24 mouse cellular contexts compared by ENCODE assay signal in genomic region chr9:53947463-53947862, GRCm38 (mm10). TPM values are rescaled to one million over a fixed set of nuclear protein-coding genes. Genes with fewer than 3 reads are reported as not detected.
DNase-seq lines count a peak whose midpoint lies in the region; ATAC-seq and TF ChIP-seq lines count a peak whose summit lies in the region.
"Had no signal": no experiment of that assay in that cellular context is flagged by ENCODE, and none has a peak within 500 bp of the region (broad histone marks: within the 10 kb centered on the region; RNA-seq: fewer than 3 reads in every experiment).

No protein-coding gene starts in this region.

- no peaks in the 10 kb centered on the region for H3K4me1 ChIP-seq in forebrain, postnatal 0 days (ENCODE audit: insufficient read depth)
- H3K4me1 ChIP-seq in forebrain, embryonic 15.5 days: no peaks in the 10 kb centered on the region
- H3K4me1 ChIP-seq: forebrain, embryonic 10.5 days; heart, embryonic 10.5 days; liver, embryonic 15.5 days had no signal

- no peaks in the 10 kb centered on the region for H3K9me3 ChIP-seq in forebrain, postnatal 0 days (ENCODE audit: low read length)
- no peaks in the 10 kb centered on the region for H3K9me3 ChIP-seq in forebrain, embryonic 15.5 days
- H3K9me3 ChIP-seq: forebrain, embryonic 10.5 days; heart, embryonic 10.5 days; liver, embryonic 15.5 days had no signal

- no peak overlapping the region for H3K4me2 ChIP-seq in forebrain, postnatal 0 days (ENCODE audit: low read depth)
- no peak overlapping the region for H3K4me2 ChIP-seq in forebrain, embryonic 15.5 days (replicated peaks)
- H3K4me2 ChIP-seq: liver, embryonic 15.5 days; midbrain, embryonic 11.5 days had no signal

- DNase-seq in forebrain, postnatal 0 days: no peak
- no peak for DNase-seq in layer of hippocampus, adult 2 months (ENCODE audit: low spot score in 2 of 2)
- DNase-seq in layer of hippocampus, adult 9-11 months: no peak
- DNase-seq in 416B (ENCODE audit: low read depth) (peak; percentile 11), Patski (ENCODE audit: low read depth, low spot score) (no peak)
- DNase-seq in right cerebral cortex, postnatal 36 days (ENCODE audit: low spot score in 2 of 2): no peak
- DNase-seq in cerebellum, postnatal 25 days: no peak
- DNase-seq: cerebellum, adult 11-12 months; cerebellum, postnatal 10 days; gastrocnemius, adult 2 months; kidney, adult 8-10 months; kidney, postnatal 14 days; lung, postnatal 14 days; thymus, postnatal 14 days had no signal

- H3K27ac ChIP-seq in forebrain, postnatal 0 days (ENCODE audit: low read depth, low read length): no peak overlapping the region
- H3K27ac ChIP-seq in forebrain, embryonic 15.5 days (replicated peaks): no peak overlapping the region
- peak overlapping the region; percentile 77; the same call in 1 of the 2 replicates for H3K27ac ChIP-seq in layer of hippocampus, adult 2 months
- H3K27ac ChIP-seq: forebrain, embryonic 10.5 days; gastrocnemius, adult 2 months; heart, embryonic 10.5 days; liver, embryonic 15.5 days had no signal

- POLR2A ChIA-PET in Patski (lab: Charles Lee): no interaction called here

- TF ChIP-seq CTCF in forebrain, postnatal 0 days (IDR thresholded peaks at IDR 0.05; ENCODE audit: low read depth): 0 out of 2 replicates have a peak, but pooled peaks have one; percentile 8
- peak; percentile 51 for TF ChIP-seq CTCF in layer of hippocampus, adult 2 months (conservative IDR thresholded peaks at IDR 0.05)
- peak; percentile 35 for TF ChIP-seq CTCF in Patski (IDR thresholded peaks at IDR 0.05)

- no peak overlapping the region for H3K9ac ChIP-seq in forebrain, postnatal 0 days
- no peak overlapping the region for H3K9ac ChIP-seq in forebrain, embryonic 15.5 days (replicated peaks)
- H3K9ac ChIP-seq: liver, embryonic 15.5 days had no signal

- H3K27me3 ChIP-seq in forebrain, postnatal 0 days (ENCODE audit: insufficient read depth, low read length): no peaks in the 10 kb centered on the region
- H3K27me3 ChIP-seq in forebrain, embryonic 15.5 days: no peaks in the 10 kb centered on the region
- no peaks in the 10 kb centered on the region for H3K27me3 ChIP-seq in Patski
- H3K27me3 ChIP-seq: liver, embryonic 15.5 days had no signal

- no peak overlapping the region for H3K4me3 ChIP-seq in forebrain, postnatal 0 days (ENCODE audit: low read depth, low read length)
- no peak overlapping the region for H3K4me3 ChIP-seq in forebrain, embryonic 15.5 days
- no peak overlapping the region for H3K4me3 ChIP-seq in layer of hippocampus, adult 2 months
- H3K4me3 ChIP-seq: forebrain, embryonic 10.5 days; gastrocnemius, adult 2 months; heart, embryonic 10.5 days; liver, embryonic 15.5 days had no signal

- 93% methylated on average over 2 of the region's 2 CpGs for WGBS in forebrain, postnatal 0 days
- 94% methylated on average over 2 of the region's 2 CpGs for WGBS in forebrain, embryonic 15.5 days

- in situ Hi-C loops in Patski (cut with MboI; ENCODE audit: low pct_unique_long_range_greater_than_20kb): no loop called here

- CTCF ChIA-PET in Patski (lab: Charles Lee): interaction anchor here (1.0 kb wide), 1 partner anchor 19 kb away, joined by 3 read pairs; no protein-coding TSS in a partner anchor

- no peaks in the 10 kb centered on the region; the same call in 1 of the 2 replicates for H3K36me3 ChIP-seq in forebrain, postnatal 0 days (ENCODE audit: insufficient read depth)
- H3K36me3 ChIP-seq in forebrain, embryonic 15.5 days: no peaks in the 10 kb centered on the region
- H3K36me3 ChIP-seq: forebrain, embryonic 10.5 days; heart, embryonic 10.5 days; liver, embryonic 15.5 days had no signal

- no peak for ATAC-seq in forebrain, postnatal 0 days
- ATAC-seq in forebrain, embryonic 15.5 days (replicated peaks): no peak
- ATAC-seq in Patski: no peak
- ATAC-seq: CD4-positive, CD25-positive, alpha-beta regulatory T cell, adult 4 months; inflammation-experienced regulatory T-cells, adult 6 months had no signal

RNA-seq across cellular contexts. Expression of gene Elmod1, which starts 27.6 kb away (rescaled TPM):
- total RNA-seq in forebrain, postnatal 0 days (2014; rRNA removed): 114 and 134 TPM in 2 replicates
- 19.8 and 27.2 TPM in 2 replicates for polyA plus RNA-seq in forebrain, postnatal 0 days (2015; fragmentation: Nextera tagmentation; extraction: Ambion mirVana)
- polyA plus RNA-seq in forebrain, embryonic 15.5 days (2015; fragmentation: Nextera tagmentation; extraction: Ambion mirVana): 34.7 and 34.8 TPM in 2 replicates
- total RNA-seq in layer of hippocampus, adult 2 months (2021): 100 to 1,000 TPM; 237 to 243 TPM
- polyA plus RNA-seq in Patski (2021): 11.4 TPM
- total RNA-seq: megakaryocyte progenitor cell, adult 5-6 weeks; monocyte, adult 5-6 weeks; neutrophil, adult 5-6 weeks had no signal
- polyA plus RNA-seq: CD4-positive, CD25-positive, alpha-beta regulatory T cell, adult 4 months; heart, embryonic 10.5 days; inflammation-experienced regulatory T-cells, adult 6 months; liver, embryonic 15.5 days had no signal
